Mouse (Mus musculus): Measurements from ENCODE around the gene Oas1d.
A peak's percentile ranks its signal among the peaks of the same experiment; 100 is the strongest.
"Not testable (repeated sequence)": the region's sequence is repeated elsewhere in the genome, so short reads cannot be mapped to it uniquely, and the experiment has no call there.

Gene Oas1d

DNA sequence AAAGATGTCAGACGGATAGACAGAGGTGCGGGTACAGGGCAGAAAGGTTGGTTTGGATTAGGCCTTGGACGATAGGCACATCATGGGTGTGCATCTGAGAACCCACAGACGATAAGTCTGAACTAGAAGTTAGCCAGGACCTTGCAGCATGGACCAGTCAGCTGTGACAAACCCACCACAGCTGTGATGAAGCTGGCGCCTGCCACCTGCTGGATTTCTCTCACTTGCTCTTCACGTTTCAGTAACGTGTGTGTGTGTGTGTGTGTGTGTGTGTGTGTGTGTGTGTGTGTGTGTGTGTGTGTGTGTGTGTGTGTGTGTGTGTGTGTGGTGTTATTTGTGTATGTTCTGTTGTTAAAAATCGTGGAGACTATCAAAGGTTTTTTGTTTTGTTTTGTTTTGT is at the start of gene Oas1d:
Oas1d (plus strand) TSS at position 333 of the 400 bp plus-strand sequence.
- DNase-seq (ENCODE audit: low spot score) = not testable (repeated sequence)

GRCm38 (mm10) chr5:120865336-120865860 is 48.9 kb upstream of the Oas1d start:
- DNase-seq (ENCODE audit: low spot score) = peak; percentile 34

DNA sequence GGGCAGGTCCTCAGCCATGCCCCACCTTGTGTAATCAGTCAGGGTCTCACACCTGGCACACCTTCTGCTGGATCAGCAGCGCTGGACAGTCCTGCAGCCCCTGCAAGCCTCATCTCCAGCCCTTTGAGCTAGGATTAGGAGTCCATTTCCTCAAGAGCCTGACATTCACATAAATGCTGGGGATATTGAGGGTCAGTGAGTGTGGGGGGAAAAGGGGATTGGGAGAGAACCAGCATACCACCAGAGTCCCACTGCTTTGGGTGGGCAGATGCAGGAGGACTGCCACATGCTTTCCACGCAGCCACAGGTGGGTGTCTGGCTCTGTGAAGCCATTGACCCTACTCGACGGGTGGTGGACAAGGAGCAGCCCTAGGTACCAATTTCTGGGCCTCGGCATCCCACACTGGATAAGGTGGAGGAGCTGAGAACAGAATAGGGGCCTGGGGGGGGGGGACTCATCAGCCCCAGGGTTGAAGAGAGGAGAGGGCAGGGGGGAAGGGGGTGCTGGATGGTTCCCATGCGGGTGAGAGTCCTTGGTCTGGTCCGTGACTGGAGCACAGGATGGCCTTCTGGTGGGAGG is 44.8 kb upstream of the Oas1d start:
- DNase-seq (ENCODE audit: low spot score) = no peak

GRCm38 (mm10) chr5:120870081-120870480 is 44.3 kb upstream of the Oas1d start:
- DNase-seq (ENCODE audit: low spot score) = no peak

GRCm38 (mm10) chr5:120870782-120871181 is 43.6 kb upstream of the Oas1d start:
- DNase-seq (ENCODE audit: low spot score) = no peak

- no peak for DNase-seq (ENCODE audit: low spot score)
Measured at GRCm38 (mm10) chr5:120871469-120871868, 42.9 kb upstream of the Oas1d start.

DNA sequence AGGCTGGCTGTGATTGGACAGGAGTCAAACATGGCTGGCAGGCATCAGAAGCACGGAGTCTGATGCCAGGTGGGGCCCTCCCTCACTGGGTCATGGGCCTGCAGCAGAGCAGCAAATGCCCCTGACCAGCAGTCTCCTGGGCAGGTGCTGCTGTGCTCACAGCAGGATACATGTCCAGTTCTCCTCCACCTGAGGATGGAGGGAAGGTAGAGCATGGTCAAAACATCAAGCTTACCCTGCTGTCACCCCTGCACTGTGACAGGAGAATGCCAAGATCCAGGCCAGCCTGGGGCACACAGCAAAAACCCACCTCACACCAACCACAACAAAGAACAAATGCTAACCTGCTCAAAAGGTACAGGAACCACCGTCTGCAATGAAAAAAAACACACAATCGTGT is 37.5 kb upstream of the Oas1d start:
- not testable (repeated sequence) for DNase-seq (ENCODE audit: low spot score)

GRCm38 (mm10) chr5:120877407-120877806 is 36.9 kb upstream of the Oas1d start:
- not testable (repeated sequence) for DNase-seq (ENCODE audit: low spot score)

DNA sequence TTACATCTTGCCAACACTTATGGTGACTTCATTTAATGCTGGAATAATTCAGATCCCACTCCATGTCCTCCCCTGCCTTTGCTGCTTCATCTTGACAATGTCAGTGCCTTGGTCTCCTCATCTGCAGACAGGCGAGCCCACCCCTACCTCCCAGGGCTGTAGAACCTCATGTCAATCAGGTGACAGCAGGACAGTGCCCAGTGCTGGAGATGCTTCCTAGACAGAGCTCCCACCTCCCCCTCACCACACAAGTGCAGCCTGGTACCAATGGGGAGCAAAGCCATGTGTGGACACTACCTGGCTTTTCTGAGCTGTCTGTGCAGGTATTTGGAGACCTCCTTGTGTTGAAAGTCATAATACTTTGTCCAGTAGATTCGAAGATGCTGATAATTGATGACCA is 35.5 kb upstream of the Oas1d start:
- not testable (repeated sequence) for DNase-seq (ENCODE audit: low spot score)

- not testable (repeated sequence) for DNase-seq (ENCODE audit: low spot score)
Measured at GRCm38 (mm10) chr5:120881681-120882080, 32.7 kb upstream of the Oas1d start.

DNA sequence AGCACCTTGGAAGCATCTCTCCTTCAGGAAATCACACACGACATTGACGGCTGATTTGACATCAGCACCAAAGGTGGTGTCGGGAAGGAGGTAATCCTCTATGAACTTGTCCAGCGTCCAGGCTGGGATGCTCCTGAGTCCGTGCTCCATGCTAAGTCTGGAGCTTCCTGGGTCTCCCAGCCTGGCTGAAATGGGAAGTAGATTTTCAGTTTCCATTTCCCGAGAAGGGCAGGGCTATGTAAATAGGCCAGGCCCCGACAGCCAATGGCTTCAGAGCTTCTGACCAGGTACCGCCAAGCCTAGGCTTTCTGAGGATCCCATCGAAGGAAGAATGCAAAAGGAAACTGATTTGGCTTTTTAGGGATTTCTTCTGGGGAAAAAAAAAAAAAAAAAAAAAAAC is 26.9 kb upstream of the Oas1d start, which contains the start of gene Oas1g:
Oas1g (minus strand) TSS at position 201 of the 400 bp plus-strand sequence.
- not testable (repeated sequence) for DNase-seq (ENCODE audit: low spot score)

GRCm38 (mm10) chr5:120887831-120888230 is 26.5 kb upstream of the Oas1d start:
- DNase-seq (ENCODE audit: low spot score) = no peak

DNA sequence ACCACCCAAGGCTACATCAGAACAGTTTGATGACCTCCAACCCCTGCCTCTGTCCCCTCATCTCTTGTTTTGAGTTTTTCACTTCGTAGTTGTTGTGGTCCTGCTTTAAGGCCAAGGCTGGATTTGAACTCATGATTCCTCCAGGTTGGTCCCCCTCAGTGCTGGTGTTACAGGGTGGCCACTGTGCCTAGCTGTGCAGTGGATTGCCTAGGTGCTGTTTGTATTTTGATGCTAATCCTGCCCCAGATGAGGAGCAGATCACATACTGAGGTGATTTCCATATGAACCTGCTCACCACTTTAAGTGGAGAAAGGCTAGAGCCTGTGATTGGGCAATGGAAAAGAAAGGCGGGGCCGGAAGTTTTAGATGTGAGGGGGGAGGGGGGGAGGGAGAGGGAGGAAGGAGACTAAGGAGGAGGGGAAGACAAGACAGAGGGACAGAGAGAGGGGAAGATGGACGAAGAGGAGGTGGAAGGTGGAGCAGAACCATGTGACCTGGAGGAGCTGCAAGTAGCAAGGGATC is 26.0 kb upstream of the Oas1d start:
- not testable (repeated sequence) for DNase-seq (ENCODE audit: low spot score)

DNA sequence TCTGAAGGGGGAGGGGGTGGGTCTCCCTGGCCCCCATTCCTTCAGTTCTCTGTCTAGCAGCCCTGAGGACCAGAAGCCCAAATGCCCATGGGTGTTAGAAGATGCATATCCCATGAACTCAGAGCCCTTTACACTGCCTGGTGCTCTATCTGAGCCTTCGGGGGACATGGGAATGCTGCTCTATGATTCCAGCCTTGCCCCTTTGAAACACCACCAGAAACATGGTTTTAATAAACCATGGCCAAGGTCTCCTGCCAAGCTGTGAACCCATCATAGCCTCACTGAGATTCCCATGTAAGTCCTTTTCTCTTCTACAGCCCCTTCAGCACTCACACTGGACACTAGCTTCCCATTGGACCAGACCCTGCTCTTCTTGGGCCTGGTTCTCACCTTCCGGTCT is 24.3 kb upstream of the Oas1d start:
- DNase-seq (ENCODE audit: low spot score) = no peak

DNA sequence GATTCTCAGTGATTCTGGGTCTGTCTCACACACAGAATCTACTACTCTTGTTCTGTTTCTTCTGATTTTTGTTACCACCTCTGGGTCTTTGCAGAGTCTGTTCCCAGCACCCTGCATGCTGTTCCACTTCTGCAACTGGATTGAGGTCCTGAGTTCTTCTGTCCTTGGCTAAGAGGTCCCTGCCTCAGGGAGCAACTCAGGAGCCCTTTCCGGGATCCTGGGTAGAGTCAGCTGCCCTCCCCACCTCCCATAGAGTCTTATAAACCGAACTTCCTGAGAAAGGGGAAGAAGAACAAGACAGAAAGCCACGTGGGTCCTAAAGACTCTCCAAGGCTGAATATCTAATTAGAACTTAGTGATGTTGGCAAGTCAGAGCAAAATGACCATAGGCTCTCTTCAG is 23.3 kb upstream of the Oas1d start:
- DNase-seq (ENCODE audit: low spot score) = no peak

DNA sequence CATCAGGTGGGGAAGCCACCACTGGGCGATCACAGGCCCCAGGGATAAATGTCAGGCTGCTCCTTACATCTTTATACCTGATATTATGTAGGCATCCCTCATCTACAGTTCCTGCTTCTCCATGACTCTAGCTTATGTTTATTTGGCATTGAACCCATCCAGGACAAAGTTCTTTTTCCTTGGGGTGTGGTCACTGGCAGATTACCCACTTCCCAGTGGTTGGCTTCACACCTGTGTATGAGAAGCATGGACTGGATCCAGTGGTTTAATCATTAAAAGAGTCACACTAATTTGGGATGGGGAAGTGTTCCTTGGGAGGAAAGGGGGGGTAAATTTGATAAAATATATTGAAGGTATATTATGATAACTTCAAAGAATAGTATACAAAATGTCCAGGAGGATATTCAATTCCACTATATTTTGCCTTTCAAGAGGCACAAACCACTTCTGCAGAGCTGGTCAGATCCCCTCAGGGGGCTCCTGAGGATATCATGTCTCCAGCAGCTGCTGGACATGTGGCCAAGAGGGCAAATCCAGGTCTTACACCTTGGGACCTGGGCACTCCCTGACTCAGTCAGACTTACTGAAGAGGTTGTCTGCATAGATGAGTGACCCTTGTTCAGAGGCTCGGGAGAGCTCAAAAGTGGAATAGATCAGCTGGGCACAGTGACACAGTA is 22.6 kb upstream of the Oas1d start:
- not testable (repeated sequence) for DNase-seq (ENCODE audit: low spot score)

DNA sequence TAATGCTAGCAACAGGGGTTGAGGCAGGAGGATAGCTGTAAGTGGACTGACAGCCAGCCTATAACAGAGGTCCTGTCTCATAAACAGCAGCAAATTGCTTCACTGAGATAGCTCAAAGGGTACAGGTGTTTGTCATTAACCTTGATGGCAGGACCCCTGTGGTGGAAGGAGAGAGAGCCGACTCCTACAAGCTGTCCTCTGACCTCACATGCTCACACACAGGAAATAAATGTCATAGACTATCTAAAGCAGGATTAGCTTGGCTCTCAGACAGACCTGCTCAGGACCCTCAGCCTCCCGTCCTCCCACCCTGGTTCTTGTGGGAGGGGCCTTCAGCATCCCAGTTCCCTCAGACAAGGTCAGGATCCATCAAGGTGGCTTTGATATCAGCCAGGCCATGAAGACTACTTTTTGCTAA is 22.1 kb upstream of the Oas1d start:
- DNase-seq (ENCODE audit: low spot score) = no peak

DNA sequence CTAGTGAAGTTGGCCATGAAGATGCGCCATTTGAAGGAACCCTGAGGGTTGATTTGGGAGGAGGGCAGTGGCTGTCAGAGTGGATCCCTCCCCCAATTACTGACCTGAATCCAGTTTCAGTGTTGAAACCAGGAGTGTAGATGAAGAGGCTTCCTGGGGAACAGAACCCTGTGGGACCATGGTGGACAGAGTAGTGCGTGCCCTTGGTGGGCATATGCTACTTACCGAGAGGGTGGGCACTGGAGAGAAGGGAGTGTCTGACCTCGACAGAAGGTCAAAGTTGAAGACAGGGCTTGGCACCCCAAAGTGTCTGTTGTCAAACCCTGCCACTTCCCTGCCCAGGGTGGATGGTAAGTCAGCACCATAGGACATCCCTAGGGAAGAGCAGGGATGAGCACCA is 20.5 kb upstream of the Oas1d start:
- DNase-seq (ENCODE audit: low spot score) = not testable (repeated sequence)

- not testable (repeated sequence) for DNase-seq (ENCODE audit: low spot score)
Measured at GRCm38 (mm10) chr5:120894692-120895091, 19.6 kb upstream of the Oas1d start.

DNA sequence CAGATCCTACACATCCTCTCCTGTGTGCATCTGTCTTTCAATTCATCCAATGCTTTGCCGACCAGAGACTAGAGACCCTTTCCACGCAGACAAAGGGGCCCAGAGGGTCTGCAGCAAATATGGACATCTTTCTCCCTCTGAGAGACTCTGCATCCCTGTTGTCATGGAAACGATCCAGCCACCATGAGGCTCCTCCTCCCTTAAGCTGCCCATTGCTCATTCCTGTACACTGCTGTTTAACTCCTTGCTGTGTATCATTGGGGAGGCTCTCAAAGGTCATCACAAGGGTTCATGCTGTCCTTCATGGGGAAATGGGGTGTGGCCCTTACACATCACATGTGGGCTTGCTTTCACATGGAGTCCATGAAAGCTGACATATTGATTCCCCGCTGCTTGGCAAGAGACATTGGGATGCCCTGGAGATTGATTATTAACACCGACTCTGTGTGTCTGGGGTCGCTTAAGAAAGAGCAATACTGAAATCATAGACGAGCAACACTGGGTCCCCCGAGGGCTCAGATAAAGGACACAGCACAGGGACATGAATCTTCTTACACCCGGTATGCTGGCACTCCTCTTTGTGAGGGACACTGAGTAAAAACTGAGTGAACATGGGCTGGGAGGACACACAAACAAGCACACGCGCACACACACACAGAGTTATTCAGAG is 19.0 kb upstream of the Oas1d start:
- no peak for DNase-seq (ENCODE audit: low spot score)

DNA sequence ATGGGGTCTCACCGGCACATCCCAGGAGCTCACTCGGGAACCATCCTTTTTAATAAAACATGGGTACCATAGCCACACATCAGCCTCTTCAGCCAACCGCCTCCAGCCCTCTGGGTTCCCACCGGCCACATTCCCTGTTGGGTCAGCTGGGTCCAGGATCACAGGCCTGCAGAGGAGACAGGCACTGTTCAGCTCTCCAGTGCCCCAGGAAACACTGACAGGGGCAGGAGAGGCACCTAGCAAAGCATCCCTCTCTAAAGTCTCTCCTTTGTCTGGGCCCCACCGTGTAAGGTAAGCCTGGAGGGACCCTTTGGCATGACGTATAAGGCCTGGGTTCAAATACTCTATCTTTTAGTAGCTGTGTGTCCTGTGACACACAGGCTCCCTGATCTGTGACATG is 16.0 kb upstream of the Oas1d start:
- DNase-seq (ENCODE audit: low spot score) = no peak

DNA sequence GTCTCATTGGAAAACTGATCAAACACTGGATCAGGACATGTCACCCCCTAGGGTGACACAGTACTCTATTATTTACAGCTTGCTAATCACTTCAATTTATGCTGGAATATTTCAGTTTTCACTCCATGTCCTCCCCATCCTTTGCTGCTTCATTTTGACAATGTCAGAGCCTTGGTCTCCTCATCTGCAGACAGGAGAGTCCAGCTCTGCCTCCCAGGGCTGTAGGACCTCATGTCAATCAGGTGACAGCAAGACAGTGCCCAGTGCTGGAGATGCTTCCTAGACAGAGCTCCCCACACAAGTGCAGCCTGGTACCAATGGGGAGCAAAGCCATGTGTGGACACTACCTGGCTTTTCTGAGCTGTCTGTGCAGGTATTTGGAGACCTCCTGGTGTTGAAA is 15.6 kb upstream of the Oas1d start:
- DNase-seq (ENCODE audit: low spot score) = no peak

DNA sequence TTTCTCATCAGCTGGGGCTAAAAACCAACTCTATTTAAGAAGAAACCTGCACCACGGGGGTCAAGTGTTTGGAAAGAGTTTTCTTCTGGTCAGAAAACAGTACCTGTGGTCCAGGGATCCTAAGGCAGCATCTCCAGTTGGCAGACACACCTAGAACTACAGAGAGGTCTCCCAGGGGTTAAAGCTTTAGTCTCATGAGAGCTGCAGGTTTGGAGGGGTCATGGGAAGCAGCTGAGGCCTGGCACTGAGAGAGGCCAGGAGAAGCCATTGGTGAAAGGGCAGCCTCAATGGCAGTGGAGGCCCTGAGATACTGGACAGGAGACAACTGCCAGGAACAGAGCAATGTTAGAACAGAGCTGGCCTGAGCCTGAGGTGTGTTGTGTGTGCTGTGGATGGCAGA is 13.7 kb upstream of the Oas1d start:
- DNase-seq (ENCODE audit: low spot score) = no peak

Measured in testis, postnatal 10 days (tissue).